Mouse (Mus musculus) ES-E14 (cell line): ENCODE results near the gene Tnfrsf9.

Experiments
- CHD2 ChIP-seq: IDR thresholded peaks from 2 replicates; pipeline ENCODE4 v1.6.1; 2014; ENCODE audit warnings: mild to moderate bottlenecking, low read depth, low read length, inconsistent platforms
- HCFC1 ChIP-seq: IDR thresholded peaks from 2 replicates; pipeline ENCODE4 v1.6.1; 2012; ENCODE audit warnings: low read length, inconsistent platforms, borderline replicate concordance; ENCODE audit not compliant: insufficient read depth
- MAFK ChIP-seq: IDR thresholded peaks from 2 replicates; pipeline ENCODE4 v1.6.1; 2014; ENCODE audit warnings: mild to moderate bottlenecking, low read depth, low read length, inconsistent platforms; ENCODE audit not compliant: insufficient read depth
- ZC3H11A ChIP-seq: IDR thresholded peaks from 2 replicates; pipeline ENCODE4 v1.6.1; 2012; ENCODE audit warnings: low read depth, mild to moderate bottlenecking, inconsistent platforms, low read length, borderline replicate concordance

- no peak for TF ChIP-seq MAFK
- no peak for TF ChIP-seq CHD2
- TF ChIP-seq HCFC1, result no peak
- peak; percentile 34; the same call in 1 of the 2 replicates for TF ChIP-seq ZC3H11A
These were observed 15.5 kb upstream of the Tnfrsf9 start for GRCm38 (mm10) chr4:150898716-150899365.
